Mouse (Mus musculus) heart, adult 8-10 months (tissue): Measurements from ENCODE around the gene Ano6. TPM values are rescaled to one million over a fixed set of nuclear protein-coding genes. Genes with fewer than 3 reads are reported as not detected.

Experiments
- DNase-seq: peaks from one replicate; pipeline ENCODE4 v3.0.0; 2022; ENCODE audit warnings: low spot score
- total RNA-seq, 4 experiments: library from RNA; stranded (reverse); gene quantifications; 2 replicates each; pipeline ENCODE4 v1.2.4; 2022

Gene Ano6
- total RNA-seq, 4 experiments from 2014 or later = 17.7 to 21.2 (median 19.1) TPM

DNA sequence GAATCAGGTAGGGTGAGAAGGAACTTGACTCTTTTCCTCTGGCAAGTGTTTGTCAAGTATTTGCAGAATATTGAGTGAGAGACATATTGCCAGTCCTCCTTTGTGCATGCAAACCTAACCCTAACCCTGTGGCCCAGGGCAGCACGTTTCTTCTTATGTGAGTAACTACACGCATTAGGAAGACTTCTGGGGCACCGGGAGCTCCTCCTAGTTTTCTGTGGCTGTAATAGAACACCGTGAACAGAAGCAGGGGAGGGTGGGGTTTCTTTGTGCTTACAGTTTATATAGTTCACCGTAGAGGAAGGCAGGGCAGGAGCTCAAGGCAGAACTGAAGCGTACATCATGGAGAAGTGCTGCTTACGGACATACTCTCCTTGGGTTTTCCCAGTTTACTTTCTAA lies 65.3 kb downstream of the Ano6 start:
- no peak for DNase-seq

GRCm38 (mm10) chr15:95856684-95857595 lies 66.3 kb downstream of the Ano6 start:
- DNase-seq = no peak

GRCm38 (mm10) chr15:95858876-95859655 lies 68.4 kb downstream of the Ano6 start:
- DNase-seq = no peak

DNA sequence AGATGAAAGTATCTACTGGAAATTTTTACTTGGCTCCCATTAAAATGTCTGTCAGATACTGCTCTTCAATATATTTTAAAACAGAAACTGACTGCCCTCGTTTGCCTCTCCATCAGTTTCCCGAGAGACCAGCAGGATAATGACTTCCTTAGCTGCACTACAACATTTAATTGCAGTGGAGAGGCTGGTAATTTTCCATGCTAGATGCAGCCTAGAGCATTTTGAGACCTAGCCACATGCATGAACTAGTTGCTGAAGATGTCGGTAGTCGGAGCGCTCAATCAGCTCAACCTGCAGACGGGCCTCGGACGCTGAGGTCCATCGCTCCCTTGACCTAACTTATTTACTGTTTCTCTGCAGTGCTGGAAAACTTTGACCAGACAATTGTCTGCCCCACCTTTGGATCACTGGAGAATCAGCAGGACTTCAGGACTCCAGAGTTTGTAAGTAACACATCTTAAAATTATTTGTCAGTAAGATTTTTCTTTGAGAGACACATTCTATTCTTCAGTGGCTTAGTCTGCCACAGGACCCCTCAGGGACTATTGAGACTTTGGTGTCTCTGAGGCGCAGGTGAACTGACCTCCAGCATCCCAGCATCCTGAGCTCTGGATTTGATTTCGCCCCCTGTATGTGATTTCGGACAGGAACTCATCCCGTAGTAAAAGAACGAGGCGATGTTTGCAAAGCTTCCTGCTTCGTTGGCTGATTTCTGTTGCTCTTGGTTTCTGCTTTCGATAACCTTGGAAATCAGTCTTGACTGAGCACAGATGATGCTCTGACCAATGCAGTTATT lies 73.4 kb downstream of the Ano6 start:
- DNase-seq = no peak

GRCm38 (mm10) chr15:95865311-95866100 lies 74.9 kb downstream of the Ano6 start:
- no peak for DNase-seq

DNA sequence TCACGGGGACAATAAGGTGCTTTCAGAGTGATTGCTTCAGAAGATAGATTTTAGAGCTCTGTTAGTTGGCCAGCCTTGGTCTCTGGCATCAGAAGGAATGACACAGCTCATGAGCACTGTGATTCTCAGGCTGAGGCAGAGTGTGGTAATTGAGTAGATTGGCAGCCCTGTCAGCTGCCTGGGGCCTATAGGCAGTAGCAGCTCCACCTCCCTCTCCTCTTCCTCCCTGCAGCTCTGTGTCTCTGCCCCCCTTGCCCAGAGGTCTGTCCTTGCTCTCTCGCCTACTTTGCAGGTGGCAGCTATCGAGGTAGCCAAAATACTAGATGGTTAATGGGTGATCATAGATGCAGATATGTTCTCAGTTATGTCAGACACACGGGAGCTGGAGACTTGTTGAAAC lies 77.5 kb downstream of the Ano6 start:
- DNase-seq = no peak

GRCm38 (mm10) chr15:95869611-95870010 lies 79.0 kb downstream of the Ano6 start:
- DNase-seq = no peak

DNA sequence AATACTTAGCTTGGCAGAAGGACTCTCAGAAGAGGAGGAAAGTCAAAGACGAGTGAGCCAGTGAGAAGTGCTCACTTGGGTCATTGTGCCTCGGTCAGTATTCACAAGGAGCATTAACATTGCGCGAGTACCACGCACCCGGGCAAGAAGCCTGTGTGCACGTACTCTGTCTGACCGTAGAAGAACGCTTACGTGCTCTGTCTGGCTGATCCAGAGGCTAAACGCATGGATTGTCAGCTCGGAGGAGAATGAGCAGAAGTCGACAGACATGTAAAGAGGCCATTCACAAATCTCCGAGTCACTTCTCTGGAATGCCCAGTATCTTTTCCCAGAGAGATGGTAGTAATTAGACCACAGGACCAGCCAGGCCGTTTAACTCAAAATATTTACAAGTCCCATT lies 81.0 kb downstream of the Ano6 start:
- no peak for DNase-seq

DNA sequence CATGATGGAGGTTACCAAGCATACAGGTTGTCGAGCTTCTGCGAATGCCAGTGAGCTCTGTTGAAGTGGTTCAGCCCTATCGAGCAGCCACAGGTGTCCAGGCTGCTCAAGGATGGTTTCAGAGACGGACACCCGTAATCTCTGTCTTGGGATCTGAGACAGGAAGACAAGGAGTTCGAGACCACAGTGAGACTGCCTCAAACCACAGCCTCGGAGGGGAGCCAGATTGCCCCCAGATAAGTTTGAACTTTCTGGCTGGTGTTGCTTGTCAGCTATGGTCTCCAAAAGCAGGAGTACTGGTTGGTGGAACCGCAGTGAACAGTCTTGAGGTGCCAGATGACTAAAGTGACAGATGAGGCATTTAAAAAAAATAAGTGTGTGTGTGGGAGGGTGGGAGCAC lies 81.8 kb downstream of the Ano6 start:
- DNase-seq = no peak

GRCm38 (mm10) chr15:95873276-95873675 lies 82.6 kb downstream of the Ano6 start:
- DNase-seq = no peak

DNA sequence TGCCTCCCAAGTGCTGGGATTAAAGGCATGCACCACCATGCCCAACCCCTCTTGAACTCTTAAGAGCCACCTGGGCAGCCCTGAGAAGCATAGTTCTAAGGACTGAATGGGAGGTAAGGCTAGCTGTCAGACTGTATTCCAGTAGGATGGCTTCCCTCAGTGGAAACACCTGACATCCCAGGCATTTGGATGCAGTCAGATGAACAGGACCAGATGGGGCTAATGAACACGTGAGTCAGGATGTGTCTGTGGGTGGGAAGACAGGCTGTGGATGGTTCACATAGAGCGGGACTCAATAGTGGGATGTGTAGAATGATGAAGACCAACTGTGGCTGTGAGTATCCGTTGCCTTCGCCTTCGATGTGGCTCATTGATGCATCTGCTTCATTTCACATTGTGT lies 83.6 kb downstream of the Ano6 start:
- no peak for DNase-seq

DNA sequence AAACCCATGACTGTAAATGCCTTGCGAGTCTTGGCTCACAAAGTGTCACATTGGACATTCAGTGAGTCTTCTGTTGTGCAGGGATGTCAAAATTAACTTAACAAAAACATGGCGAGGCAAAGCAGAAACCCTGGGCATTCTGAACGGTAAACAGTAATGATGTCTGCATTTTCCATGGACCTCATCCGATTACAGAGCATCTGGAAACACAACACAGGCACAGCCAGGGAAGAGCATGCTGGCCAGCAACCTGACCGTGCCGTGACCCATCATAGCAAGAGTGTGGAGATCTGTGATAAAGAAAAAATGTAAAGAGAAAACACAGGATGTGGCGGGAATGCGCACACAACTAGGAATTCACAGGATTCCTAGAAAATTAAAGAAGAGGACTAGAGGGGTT lies 84.1 kb downstream of the Ano6 start:
- DNase-seq = no peak

GRCm38 (mm10) chr15:95875898-95876297 lies 85.3 kb downstream of the Ano6 start:
- no peak for DNase-seq

- DNase-seq = peak; percentile 77
Observed at GRCm38 (mm10) chr15:95880616-95881151, 90.0 kb downstream of the Ano6 start.

GRCm38 (mm10) chr15:95882436-95882835 lies 91.8 kb downstream of the Ano6 start:
- DNase-seq = no peak

- no peak for DNase-seq
Observed at GRCm38 (mm10) chr15:95883559-95883958, 92.9 kb downstream of the Ano6 start.

GRCm38 (mm10) chr15:95884658-95885620 lies 94.3 kb downstream of the Ano6 start:
- no peak for DNase-seq

- no peak for DNase-seq
Observed at GRCm38 (mm10) chr15:95885953-95886820, 95.5 kb downstream of the Ano6 start.

- no peak for DNase-seq
Observed at GRCm38 (mm10) chr15:95887365-95887764, 96.7 kb downstream of the Ano6 start.
